Mouse (Mus musculus): ENCODE measurements around the gene Aifm1.
A peak's percentile ranks its signal among the peaks of the same experiment; 100 is the strongest.
"Not testable (repeated sequence)": the region's sequence is repeated elsewhere in the genome, so short reads cannot be mapped to it uniquely, and the experiment has no call there.

Gene Aifm1

GRCm38 (mm10) chrX:48456956-48457355 lies 56.4 kb downstream of the Aifm1 start:
- no peak for DNase-seq (ENCODE audit: low spot score)

DNA sequence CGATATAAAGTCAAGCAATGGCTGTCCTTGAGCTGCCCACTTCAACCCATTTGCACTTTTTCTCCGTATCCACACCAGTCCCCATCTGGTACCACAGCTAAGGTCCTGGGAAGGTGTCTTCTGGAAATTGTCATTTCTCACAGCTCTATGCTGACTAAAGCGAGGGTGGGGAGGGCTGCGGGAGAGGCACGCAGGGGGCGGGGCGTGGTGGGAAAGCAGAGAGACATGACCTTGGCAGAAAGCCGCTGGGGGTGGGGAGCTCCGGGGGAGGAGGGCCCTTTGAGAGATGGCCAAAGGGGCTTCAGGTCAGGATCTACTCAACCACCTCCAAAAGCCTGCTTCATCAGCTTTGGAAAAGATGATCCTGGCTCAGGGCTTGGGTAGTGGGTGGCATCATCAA lies 58.3 kb downstream of the Aifm1 start:
- no peak for DNase-seq (ENCODE audit: low spot score)

GRCm38 (mm10) chrX:48454495-48454878 lies 58.9 kb downstream of the Aifm1 start:
- DNase-seq (ENCODE audit: low spot score), result no peak

GRCm38 (mm10) chrX:48453736-48454494 lies 59.4 kb downstream of the Aifm1 start:
- peak; percentile 51 for DNase-seq (ENCODE audit: low spot score)

DNA sequence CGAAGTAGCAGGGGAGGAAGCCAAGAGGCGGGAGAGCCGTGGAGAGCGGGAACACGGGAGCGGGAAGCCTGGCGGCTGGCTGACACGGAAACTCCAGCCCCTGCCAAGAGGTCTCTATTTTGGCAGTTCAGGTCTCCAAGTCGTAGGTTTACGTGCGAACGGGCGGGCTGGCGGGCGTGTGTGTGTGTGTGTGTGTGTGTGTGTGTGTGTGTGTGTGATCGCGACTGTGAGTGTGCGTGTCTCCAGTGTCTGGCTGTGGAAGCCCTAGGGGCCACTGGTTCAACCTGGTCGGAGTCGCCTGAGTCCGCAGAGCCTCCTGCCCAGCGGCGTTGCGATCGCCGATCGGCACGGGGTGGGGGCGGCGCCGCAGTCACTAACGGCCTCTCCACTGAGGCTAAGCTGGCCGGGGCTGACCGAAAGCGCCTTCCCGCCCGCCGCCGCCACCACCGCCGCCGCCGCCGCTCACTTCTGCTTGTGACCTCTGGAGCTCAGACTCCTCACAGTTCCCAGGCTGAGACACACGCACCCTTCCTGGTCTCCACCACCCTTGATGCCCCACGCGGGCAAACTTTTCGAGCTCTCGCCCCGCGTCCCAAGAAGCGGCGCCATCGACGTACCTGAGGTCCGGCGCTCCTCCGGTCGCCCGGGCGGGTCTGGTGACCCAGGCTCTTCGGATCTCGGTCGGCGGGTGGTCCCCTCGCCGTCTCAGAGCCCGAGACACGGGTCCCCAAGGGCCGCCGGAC lies 60.3 kb downstream of the Aifm1 start:
- no peak for DNase-seq (ENCODE audit: low spot score)

DNA sequence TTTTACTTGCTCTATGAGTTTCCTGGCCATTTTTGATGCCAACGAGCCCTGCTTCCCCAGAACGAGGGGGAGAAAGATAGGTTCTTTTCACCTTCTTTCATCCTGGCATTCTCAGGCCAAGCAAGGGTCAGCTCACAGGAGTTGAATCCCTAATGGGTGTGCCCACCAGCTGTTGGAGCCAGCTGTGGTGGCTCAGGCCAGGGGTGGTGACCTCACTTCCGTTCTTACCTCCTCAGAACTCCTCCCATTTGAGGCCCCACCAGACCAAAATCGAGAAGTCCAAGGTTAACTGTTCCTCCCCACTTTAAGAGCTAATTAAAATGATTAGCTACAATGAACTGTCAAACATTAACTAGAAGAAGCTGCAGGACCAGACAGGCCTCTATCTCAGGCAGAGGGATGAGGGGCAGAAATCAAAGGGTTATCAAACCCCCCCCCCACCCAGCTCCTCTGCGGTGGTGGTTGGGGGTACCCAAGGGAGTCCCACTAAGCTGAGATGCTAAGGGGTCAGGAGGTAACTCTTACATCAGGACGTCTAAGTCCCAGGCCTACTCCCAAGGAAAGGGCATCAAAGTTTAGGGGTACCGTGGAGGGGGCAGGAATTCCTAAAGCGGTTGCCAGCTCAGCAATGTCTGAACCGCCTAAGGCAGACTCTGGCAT lies 61.0 kb downstream of the Aifm1 start:
- no peak for DNase-seq (ENCODE audit: low spot score)

DNA sequence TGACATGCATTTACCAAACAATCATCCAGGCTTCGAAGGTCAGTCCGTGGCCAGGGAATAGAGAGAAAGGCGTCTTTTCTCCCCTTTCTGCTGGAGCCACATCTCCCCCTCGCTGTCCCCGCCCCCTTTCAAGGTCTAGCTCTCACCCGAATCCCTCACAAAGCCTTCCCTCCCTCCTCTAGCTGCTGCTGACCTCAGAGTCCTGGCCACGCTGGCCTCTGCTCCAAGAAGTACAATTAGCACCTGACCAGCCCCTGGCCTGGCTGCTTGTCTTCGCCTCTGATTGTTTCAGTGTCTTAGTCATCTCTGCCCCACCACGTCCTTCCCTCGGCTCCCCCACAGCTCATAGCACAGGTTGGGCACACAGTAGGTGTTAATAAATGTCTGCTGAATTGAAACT lies 63.7 kb downstream of the Aifm1 start:
- no peak for DNase-seq (ENCODE audit: low spot score)

GRCm38 (mm10) chrX:48444677-48445076 lies 68.7 kb downstream of the Aifm1 start:
- DNase-seq (ENCODE audit: low spot score), result no peak

DNA sequence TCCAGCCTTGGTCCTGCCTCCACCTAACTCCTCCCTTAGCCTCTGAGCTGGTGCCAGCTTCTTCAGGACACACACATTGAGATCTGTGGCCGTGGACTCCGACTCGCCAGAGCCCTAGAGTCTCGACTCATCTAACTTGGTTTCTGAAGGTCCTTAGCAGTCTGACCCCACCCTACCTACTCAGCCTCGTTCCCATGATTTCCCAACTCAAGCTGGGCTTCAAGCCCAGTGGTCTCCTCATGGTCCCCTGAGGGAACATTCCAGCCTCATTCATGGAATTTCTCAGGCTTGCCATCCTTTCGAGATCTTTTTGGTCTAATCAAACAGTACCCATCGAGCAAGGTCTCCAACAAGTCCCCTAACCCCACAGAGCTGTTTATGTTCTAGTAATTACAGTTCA lies 71.4 kb downstream of the Aifm1 start:
- no peak for DNase-seq (ENCODE audit: low spot score)

- no peak for DNase-seq (ENCODE audit: low spot score)
Measured at GRCm38 (mm10) chrX:48441548-48441947, 71.8 kb downstream of the Aifm1 start.

GRCm38 (mm10) chrX:48439036-48439435 lies 74.3 kb downstream of the Aifm1 start:
- no peak for DNase-seq (ENCODE audit: low spot score)

DNA sequence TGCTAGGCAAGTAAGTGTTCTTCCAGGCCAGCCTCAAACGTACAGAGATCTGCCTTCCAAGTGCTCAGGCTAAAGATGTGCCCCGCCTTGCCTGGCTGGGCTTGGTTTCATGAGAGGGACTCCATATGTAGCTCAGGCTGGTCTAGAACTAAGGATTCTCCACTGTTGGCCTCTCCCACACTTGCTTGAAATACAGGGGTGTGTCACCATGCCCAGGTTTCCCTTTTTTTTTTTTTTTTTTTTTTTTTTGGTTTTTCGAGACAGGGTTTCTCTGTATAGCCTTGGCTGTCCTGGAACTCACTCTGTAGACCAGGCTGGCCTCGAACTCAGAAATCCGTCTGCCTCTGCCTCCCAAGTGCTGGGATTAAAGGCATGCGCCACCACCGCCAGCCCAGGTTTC lies 77.3 kb downstream of the Aifm1 start:
- not testable (repeated sequence) for DNase-seq (ENCODE audit: low spot score)

DNA sequence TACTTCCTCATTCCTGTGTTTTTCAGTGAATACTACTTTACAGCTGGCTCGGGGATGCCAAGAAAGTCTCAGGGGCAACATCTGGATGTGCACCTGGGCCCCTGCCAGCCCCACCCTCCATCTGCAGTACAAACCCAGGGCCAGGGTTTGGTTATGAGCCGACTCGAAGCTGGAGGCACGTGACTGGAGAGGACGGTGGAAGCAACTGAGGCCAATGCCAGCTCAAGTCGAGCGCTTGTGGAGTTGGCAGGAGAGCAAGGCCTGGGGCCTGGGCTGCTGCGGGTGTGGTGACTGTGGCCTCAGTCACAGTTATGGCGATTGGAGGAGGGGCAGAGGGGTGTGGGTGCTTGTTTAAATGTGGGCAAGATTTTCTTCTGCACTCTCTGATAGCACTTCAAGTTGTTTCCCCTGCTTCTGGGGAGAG lies 77.9 kb downstream of the Aifm1 start:
- DNase-seq (ENCODE audit: low spot score), result no peak

- no peak for DNase-seq (ENCODE audit: low spot score)
Measured at GRCm38 (mm10) chrX:48434251-48434650, 79.1 kb downstream of the Aifm1 start.

DNA sequence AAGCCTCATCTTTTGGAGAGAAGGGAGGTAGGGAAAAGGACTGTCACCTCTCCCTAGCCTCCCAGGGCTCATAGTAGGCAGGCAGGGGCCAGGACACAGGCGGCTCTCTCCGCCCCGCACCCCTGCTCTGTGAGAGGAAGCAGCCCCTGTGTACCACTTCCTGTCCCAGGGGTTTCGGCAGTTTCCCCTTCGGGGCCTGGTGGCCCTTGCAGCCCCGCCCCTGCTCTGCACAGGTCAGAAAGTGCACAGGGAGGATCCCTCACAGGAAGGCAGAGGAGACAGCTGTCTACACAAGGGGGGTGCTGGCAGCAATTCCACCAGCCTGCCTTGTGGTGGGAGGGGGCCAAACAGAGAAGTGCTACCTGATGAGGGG lies 79.8 kb downstream of the Aifm1 start:
- no peak for DNase-seq (ENCODE audit: low spot score)

GRCm38 (mm10) chrX:48432599-48433526 lies 80.5 kb downstream of the Aifm1 start:
- no peak for DNase-seq (ENCODE audit: low spot score)

DNA sequence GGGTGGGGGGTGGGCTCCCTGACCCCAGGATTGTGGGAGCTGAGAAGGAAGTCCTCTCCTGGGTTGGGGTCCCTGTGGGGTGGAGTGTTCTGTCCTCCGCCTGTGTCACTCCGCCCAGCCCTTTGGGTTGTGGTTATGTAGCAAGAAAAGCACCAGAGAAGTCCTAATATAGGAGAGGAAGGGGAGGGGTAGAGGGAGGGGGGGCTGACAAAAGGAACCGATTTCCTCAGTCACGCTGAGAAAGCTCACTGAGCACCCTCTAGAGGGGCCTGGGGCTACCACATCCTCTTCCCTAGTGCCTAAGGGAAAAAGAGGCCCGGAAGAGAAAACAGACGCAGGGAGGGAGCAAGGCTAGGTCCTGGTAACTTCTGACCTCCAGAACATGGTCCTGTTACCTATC lies 83.8 kb downstream of the Aifm1 start:
- no peak for DNase-seq (ENCODE audit: low spot score)

DNA sequence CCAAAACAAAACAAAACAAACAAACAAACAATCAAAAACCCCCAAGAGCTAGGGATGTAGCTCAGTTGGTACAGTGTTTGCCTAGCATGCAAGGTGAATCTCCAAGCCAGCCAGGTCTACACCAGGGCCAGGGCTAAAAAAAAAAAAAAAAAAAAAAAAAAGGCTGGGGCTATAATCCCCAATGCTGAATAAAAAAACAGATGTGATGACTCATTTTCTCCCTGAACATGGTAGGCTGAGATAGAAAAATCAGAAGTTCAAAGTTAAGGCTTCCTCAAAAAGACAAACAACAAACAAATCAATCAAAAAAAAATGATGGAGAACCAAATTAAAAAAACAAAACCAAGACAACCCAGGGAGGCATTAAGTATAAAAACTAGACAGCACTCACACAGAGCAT lies 84.3 kb downstream of the Aifm1 start:
- DNase-seq (ENCODE audit: low spot score), result no peak

DNA sequence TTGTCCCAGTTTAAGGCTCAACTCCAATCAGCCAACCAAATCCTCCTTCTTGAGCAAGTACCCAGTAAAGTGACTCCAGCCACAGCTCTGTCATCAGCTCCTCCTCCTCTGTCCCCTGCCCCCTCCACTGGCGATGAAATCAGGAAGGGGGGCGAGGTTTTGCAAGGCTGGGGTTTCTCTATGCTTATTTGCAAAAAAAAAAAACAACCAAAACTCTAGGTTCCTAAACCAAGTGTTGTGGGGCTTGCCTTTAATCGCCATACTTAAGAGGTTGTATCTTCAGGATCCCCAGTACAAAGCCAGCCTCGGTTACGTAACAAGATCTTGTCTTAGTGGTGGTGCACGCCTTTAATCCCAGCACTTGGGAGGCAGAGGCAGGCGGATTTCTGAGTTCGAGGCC lies 84.7 kb downstream of the Aifm1 start:
- no peak for DNase-seq (ENCODE audit: low spot score)

DNA sequence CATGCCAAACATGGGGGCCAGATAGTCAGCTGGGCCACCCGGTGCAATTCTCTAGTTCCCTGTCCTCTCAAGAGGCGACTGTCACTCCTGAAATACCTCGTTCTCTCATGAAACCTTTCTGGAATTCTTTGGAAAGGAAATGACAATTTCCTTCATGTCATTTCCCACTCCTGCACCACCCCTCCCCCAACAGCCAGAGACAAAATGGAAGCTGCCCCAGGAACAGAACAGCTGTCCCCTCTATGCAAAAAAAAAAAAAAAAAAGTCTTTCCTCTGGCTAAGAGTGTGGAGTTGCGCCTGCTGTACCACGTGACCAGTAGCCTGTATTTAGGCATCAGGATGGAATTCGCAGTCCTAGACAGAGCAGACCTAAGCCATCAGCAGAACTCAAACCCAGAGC lies 85.1 kb downstream of the Aifm1 start:
- DNase-seq (ENCODE audit: low spot score), result no peak

DNA sequence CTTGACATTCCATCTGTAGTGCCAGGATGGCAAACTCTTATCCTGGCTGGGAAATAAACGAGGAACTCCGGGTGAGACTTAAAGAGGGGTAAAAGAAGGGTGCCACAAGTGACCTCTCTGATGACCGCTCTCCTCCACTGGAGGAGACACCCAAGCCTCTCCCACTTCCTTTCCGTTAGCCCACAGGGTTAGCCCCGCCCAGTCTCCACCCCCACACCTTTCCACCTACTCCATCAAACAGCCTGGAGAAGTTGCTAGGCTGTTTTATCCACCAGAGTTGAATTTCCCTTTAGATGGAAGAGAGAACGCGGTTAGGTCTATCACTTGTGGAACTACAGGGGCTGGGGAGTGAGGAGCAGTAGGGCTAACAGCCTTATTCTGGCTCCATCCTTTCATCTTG lies 88.1 kb downstream of the Aifm1 start:
- DNase-seq (ENCODE audit: low spot score), result peak; percentile 26
